Mouse (Mus musculus): Measurements from ENCODE around the gene Slc9a9.

- TF ChIP-seq GATA1 (IDR thresholded peaks at IDR 0.05; ENCODE audit: low read length) = no peak
- no peak for TF ChIP-seq TAL1 (IDR thresholded peaks at IDR 0.05; ENCODE audit: low read length)
These were observed 81.9 kb downstream of the Slc9a9 start for GRCm38 (mm10) chr9:94751638-94752021.
